18 mouse cellular contexts compared by ENCODE assay signal in the genomic region with DNA sequence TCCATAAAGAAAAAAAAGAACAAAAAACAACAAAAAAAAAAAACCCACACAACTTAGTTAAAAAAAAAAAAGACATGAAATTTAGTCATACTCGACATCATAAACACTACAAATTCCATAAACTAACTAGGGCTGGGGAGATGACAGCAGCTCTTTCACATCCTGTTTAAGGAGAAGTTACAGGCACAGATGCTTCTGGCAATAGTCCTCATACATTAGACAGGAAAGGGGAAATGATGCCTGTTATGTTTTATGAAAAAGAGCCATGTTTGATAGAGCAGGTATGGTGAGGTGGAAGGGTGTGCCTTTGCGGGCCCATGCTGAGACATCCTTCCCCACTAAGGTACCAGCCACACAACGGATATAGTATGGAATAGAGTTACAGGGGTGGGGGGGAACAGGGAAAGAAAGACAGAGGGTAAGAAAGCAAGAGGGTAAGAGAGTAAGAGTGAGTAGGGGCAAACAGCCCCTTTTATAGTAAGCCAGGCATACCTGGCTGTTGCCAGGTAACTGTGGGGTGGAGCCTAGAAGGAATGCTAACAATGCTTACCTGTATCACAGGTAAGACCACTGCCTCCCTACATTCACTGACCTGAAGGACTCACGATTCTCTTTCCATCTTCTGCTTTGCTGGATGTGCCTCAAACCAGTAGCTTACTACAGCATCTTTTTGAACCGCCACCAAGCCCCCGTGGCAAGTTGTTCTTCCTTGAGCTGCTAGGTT. TPM values are rescaled to one million over a fixed set of nuclear protein-coding genes. Genes with fewer than 3 reads are reported as not detected.
"Had no signal": no experiment of that assay in that cellular context is flagged by ENCODE, and none has a peak within 500 bp of the region (broad histone marks: within the 10 kb centered on the region; RNA-seq: fewer than 3 reads in every experiment).

No protein-coding gene starts in this region.

- H3K9ac ChIP-seq: liver, embryonic 13.5 days; midbrain, embryonic 12.5 days; midbrain, embryonic 15.5 days; stomach, embryonic 15.5 days had no signal

- H3K27me3 ChIP-seq: midbrain, embryonic 12.5 days; midbrain, embryonic 15.5 days; stomach, embryonic 15.5 days had no signal

- H3K4me2 ChIP-seq: liver, embryonic 13.5 days; midbrain, embryonic 12.5 days; midbrain, embryonic 15.5 days; stomach, embryonic 15.5 days had no signal

- H3K9me3 ChIP-seq: liver, embryonic 13.5 days; midbrain, embryonic 12.5 days; midbrain, embryonic 15.5 days; stomach, embryonic 15.5 days had no signal

- DNase-seq: kidney, adult 2 months; kidney, postnatal 10 days; kidney, postnatal 36 days; layer of hippocampus, postnatal 36 days; liver, embryonic 13.5 days; lung, adult 2 months; right cerebral cortex, adult 18-20 months; right cerebral cortex, postnatal 14 days; spleen, adult 18-20 months; thymus, adult 2 months; thymus, postnatal 14 days; thymus, postnatal 4 days had no signal

- H3K4me1 ChIP-seq: midbrain, embryonic 12.5 days; stomach, embryonic 15.5 days had no signal

- ATAC-seq: intestine, postnatal 0 days; midbrain, embryonic 15.5 days had no signal

- H3K4me3 ChIP-seq: left cerebral cortex, adult 2 months; liver, embryonic 13.5 days; midbrain, embryonic 12.5 days; midbrain, embryonic 15.5 days; stomach, embryonic 15.5 days had no signal

- H3K36me3 ChIP-seq: midbrain, embryonic 12.5 days; midbrain, embryonic 15.5 days; stomach, embryonic 15.5 days had no signal

- H3K27ac ChIP-seq: left cerebral cortex, adult 2 months; liver, embryonic 13.5 days; midbrain, embryonic 12.5 days; midbrain, embryonic 15.5 days; stomach, embryonic 15.5 days had no signal

RNA-seq across cellular contexts. Expression of a gene that starts 9.5 kb away (rescaled TPM):
- polyA plus RNA-seq: neural tube, embryonic 14.5 days had no signal
